Mouse (Mus musculus): ENCODE data around the gene Pecam1.
"Not testable (repeated sequence)": the region's sequence is repeated elsewhere in the genome, so short reads cannot be mapped to it uniquely, and the experiment has no call there.

The Pecam1 gene

GRCm38 (mm10) chr11:106750121-106750751 is at the start of gene Pecam1:
Pecam1 (minus strand) TSS chr11:106750628.
- peak; percentile 50 for DNase-seq (ENCODE audit: low spot score)

DNA sequence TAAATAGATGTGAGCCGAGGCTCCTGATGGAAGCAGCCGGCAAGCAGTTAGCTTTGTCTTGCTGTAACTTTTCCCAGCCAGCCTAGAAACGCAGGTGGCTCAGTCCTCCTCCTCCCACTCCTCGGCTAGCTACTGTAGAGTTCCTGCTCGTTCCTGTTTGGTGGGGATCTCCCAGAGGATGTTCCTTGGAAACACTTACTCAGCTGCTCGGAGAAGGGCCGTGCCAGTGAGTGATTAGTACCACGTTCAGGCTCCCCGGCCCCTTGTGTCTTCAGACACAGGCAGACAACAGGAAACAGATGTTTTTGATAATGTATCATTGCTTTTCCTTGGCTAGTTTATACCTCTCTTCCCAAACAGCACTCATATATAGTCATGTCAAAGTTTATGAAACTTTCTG is 45.3 kb upstream of the Pecam1 start:
- DNase-seq (ENCODE audit: low spot score) = no peak

- no peak for DNase-seq (ENCODE audit: low spot score)
Measured at GRCm38 (mm10) chr11:106793846-106794245, 43.4 kb upstream of the Pecam1 start.

GRCm38 (mm10) chr11:106789649-106790048 is 39.2 kb upstream of the Pecam1 start:
- no peak for DNase-seq (ENCODE audit: low spot score)

- DNase-seq (ENCODE audit: low spot score) = peak; percentile 98
Measured at GRCm38 (mm10) chr11:106788775-106789459, 38.5 kb upstream of the Pecam1 start, which contains the start of the genes Ddx5 and Cep95. Ddx5 (minus strand) TSS chr11:106789185. Cep95 (plus strand) TSS chr11:106789252.

- peak; percentile 97 for DNase-seq (ENCODE audit: low spot score)
Measured at GRCm38 (mm10) chr11:106788026-106788774, 37.8 kb upstream of the Pecam1 start.

DNA sequence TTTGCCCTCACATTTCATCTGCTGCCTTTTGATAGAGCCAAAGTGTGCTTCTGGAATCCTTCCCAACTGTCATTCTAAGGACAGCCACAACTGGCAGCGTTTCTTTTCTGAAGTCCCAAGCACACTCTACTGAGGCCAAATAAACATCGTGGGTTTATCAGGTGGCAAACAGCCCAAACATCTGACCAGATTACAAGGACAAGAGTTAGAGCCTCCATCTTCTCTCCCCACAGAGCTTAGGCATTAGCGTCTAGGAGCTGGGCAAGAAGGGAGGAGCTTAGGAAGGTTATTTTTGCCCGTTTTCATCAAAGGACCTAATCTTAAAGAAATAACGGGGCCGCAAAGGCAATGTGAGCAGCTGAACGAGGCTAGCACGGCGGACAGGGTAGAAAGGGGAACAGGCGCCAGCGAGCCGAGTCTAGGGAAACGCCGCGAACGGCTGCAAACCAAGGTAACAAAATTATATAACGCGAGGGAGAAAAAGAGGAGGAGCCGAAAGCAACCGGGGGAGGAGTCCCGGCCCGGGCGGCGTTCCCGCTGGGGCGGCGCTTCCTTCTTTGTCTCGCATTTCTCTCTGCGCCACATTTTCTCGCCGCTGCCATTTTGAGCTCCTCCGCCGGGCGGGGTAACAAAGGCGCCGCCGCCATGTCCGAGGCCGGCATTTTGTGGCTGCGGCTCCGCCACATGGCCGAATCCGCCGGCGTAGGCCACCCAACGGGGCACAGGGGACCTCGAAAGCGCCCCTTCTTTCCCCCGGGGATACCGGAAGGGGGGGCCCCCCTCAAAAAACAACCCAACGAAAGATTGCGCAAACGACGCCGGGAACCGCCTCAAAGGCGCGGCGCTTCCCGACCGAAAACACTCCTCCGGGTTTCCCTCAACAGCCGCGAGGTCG is 37.0 kb upstream of the Pecam1 start:
- peak; percentile 93 for DNase-seq (ENCODE audit: low spot score)

GRCm38 (mm10) chr11:106785043-106785442 is 34.6 kb upstream of the Pecam1 start:
- no peak for DNase-seq (ENCODE audit: low spot score)

- DNase-seq (ENCODE audit: low spot score) = no peak
Measured at GRCm38 (mm10) chr11:106784476-106784875, 34.0 kb upstream of the Pecam1 start.

- DNase-seq (ENCODE audit: low spot score) = no peak
Measured at GRCm38 (mm10) chr11:106782841-106783764, 32.7 kb upstream of the Pecam1 start.

- DNase-seq (ENCODE audit: low spot score) = not testable (repeated sequence)
Measured at GRCm38 (mm10) chr11:106782271-106782670, 31.8 kb upstream of the Pecam1 start.

DNA sequence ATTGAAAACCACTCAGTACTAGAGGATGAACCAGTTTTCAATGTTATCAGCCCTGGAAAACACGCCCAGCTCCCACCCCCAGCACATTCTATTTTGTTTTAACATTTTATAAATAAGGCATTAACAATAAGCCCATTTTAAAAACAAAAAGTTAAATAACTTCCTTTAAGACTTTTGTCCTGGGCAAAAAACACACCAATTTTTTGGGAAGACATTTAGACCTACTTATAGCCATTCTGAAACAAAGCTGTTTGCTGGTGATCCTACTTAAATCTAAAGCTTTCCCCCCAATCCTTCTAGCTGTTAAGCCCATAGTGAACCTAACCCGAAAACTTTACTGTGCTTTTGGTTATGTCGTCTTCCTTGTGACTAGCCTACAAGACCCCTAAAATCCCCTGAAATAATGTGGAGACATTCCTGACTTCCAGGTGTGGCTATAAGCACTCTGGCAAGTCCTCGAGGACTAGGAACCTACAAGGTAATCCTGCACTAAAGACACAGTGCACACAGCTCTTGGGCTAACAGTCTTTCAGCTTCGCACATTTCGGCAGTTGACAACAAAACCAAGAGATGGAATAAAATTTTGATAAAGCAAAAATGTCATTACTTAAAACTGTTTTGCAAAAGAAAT is 30.3 kb upstream of the Pecam1 start:
- DNase-seq (ENCODE audit: low spot score) = no peak

- DNase-seq (ENCODE audit: low spot score) = no peak
Measured at GRCm38 (mm10) chr11:106780089-106780425, 29.6 kb upstream of the Pecam1 start.

DNA sequence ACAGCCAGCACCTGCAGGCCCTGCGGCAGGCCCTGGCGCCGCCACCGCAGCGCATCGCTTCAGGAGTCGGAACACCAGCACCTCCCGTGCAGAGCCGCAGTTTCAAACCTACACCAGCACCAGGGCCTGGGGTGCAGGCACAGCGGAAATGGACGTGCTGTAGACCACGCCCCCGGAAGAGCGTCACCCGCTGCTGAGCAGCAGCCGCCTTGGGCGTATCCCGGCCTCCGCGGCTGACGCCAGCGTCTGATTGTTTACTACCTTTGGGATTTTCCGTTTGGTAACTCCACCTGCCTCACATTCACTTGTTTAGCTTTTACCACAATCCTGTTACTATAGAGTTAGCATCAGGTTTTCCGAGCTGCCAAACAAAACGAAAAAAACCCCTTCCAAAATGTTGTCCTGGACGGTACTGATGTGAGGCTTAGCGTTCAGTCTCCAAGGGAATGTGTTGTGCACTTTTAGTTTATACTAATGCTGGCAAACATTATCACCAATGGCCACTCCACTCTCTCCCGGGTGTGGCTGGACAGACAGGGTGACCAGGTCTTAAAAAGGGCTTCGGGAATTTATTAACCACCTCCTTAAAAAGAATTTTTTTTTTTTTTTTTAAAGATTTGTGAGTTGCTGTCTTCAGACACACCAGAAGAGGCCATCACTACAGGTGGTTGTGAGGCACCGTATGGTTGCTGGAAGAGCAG is 29.1 kb upstream of the Pecam1 start, which contains the start of gene Polg2:
Gene Polg2 (minus strand): TSS at position 150 of the 701 bp plus-strand sequence.
- DNase-seq (ENCODE audit: low spot score) = peak; percentile 95

DNA sequence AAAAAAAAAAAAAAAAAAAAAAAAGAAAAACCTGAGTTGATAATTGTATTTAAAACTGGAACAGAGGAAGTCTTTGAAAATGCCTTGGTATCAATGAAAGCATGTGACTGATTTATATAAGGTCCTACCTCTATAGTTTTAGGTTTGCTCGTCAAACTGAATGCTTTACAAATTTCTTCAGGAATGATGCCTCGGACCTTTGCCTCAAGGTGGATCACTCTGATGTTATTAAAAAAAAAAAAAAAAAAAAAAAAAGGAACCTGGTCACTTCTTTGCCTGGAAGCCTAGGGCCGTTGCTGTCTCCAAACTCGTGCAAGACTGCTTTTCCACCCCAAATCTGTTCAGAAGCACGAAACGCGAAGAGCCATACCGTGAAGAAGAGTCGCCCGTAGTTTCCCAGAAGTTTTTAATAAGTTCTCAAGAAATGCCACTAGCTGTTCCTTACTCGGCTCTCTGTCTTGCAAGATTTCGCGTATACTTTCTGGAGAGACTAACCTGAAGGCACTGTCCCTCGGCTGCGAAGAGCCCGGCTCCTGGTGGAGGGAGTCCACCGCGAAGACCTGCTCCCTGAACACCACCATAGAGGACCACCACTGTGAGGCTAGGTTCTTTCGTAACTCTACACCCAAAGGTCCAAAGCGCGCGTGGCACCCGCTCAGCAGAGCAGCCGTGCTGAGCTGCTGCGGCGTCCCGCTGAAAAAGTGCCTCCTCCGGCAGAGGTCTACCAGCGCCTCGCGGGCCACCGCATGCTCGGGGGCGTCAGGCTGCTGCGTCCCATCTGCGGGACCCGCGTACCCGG is 28.4 kb upstream of the Pecam1 start:
- no peak for DNase-seq (ENCODE audit: low spot score)

DNA sequence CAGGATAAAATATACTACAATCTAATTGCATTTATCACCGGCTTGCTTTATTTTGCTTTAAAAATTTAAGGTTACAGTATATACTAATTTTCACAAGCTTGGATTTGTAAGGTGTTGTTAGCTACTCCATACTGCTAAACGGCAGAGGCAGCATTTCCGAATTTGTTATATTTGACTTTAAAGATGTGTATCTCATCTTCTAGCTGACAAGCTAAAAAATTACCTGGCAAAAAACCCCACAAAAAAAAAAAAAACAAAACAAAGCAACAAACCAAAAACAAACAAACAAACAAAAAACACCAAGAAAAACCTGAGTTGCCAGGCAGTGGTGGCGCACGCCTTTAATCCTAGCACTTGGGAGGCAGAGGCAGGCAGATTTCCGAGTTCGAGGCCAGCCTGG is 27.7 kb upstream of the Pecam1 start:
- DNase-seq (ENCODE audit: low spot score) = no peak

- no peak for DNase-seq (ENCODE audit: low spot score)
Measured at GRCm38 (mm10) chr11:106777395-106777794, 27.0 kb upstream of the Pecam1 start.

- peak; percentile 51 for DNase-seq (ENCODE audit: low spot score)
Measured at GRCm38 (mm10) chr11:106776960-106777359, 26.5 kb upstream of the Pecam1 start.

DNA sequence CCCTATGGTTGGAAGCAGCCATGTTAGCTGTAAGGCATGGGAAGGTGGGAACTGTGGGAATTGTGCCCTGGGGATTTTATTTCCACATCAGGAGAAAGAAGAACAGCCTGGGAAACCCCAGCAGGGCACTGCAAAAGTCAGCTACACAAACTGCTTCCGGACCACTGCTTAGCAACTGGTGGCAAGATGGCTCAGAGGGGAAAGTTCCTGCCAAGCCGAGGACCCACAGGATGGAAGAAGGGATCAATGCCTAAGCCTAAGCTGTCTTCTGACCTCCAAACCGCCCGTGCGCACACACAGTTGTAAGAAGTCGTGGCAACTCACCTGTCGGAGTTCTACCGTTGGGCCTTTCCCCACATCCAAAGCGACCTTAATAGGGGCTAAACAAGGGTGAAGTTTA is 22.6 kb upstream of the Pecam1 start:
- no peak for DNase-seq (ENCODE audit: low spot score)

All from lung, postnatal 25 days (tissue).